Mouse (Mus musculus) kidney, adult 11 months (tissue): ENCODE measurements around the gene Acvr1b.

ENCODE experiments used
- DNase-seq: peaks from one replicate; pipeline ENCODE4 v3.0.0; 2022

Gene Acvr1b

GRCm38 (mm10) chr15:101176795-101177691, 3.2 kb downstream of the Acvr1b start:
- DNase-seq, result no peak

GRCm38 (mm10) chr15:101180363-101181105, 6.7 kb downstream of the Acvr1b start:
- DNase-seq, result no peak

GRCm38 (mm10) chr15:101181106-101181466, 7.2 kb downstream of the Acvr1b start:
- DNase-seq, result no peak

- peak; percentile 56 for DNase-seq
Measured at GRCm38 (mm10) chr15:101181500-101181899, 7.6 kb downstream of the Acvr1b start.

- no peak for DNase-seq
Measured at GRCm38 (mm10) chr15:101182676-101183075, 8.8 kb downstream of the Acvr1b start.

- DNase-seq, result no peak
Measured at GRCm38 (mm10) chr15:101184300-101184699, 10.4 kb downstream of the Acvr1b start.

- DNase-seq, result no peak
Measured at GRCm38 (mm10) chr15:101185549-101185948, 11.7 kb downstream of the Acvr1b start.

- no peak for DNase-seq
Measured at GRCm38 (mm10) chr15:101187907-101188306, 14.0 kb downstream of the Acvr1b start.

- DNase-seq, result no peak
Measured at GRCm38 (mm10) chr15:101189981-101190761, 16.3 kb downstream of the Acvr1b start.

- no peak for DNase-seq
Measured at GRCm38 (mm10) chr15:101190762-101191150, 16.9 kb downstream of the Acvr1b start.

GRCm38 (mm10) chr15:101191459-101192259, 17.8 kb downstream of the Acvr1b start:
- no peak for DNase-seq

- no peak for DNase-seq
Measured at GRCm38 (mm10) chr15:101192260-101192640, 18.4 kb downstream of the Acvr1b start.

- no peak for DNase-seq
Measured at GRCm38 (mm10) chr15:101192651-101193050, 18.8 kb downstream of the Acvr1b start.

- DNase-seq, result no peak
Measured at GRCm38 (mm10) chr15:101193971-101194370, 20.1 kb downstream of the Acvr1b start.

GRCm38 (mm10) chr15:101194951-101195823, 21.3 kb downstream of the Acvr1b start:
- peak; percentile 95 for DNase-seq

- DNase-seq, result no peak
Measured at GRCm38 (mm10) chr15:101196079-101196795, 22.4 kb downstream of the Acvr1b start.

- DNase-seq, result peak; percentile 62
Measured at GRCm38 (mm10) chr15:101196961-101197360, 23.1 kb downstream of the Acvr1b start.

- DNase-seq, result peak; percentile 71
Measured at GRCm38 (mm10) chr15:101197497-101198179, 23.8 kb downstream of the Acvr1b start.

GRCm38 (mm10) chr15:101198218-101198617, 24.4 kb downstream of the Acvr1b start:
- DNase-seq, result peak; percentile 91

GRCm38 (mm10) chr15:101198850-101199249, 25.0 kb downstream of the Acvr1b start:
- no peak for DNase-seq
